Mouse (Mus musculus): ENCODE results near the gene Zfp825. TPM values are rescaled to one million over a fixed set of nuclear protein-coding genes. Genes with fewer than 3 reads are reported as not detected.
A peak's percentile ranks its signal among the peaks of the same experiment; 100 is the strongest.
"Not testable (repeated sequence)": the region's sequence is repeated elsewhere in the genome, so short reads cannot be mapped to it uniquely, and the experiment has no call there.

Gene Zfp825
- total RNA-seq (2021): 1 to 10 TPM; 4.8 to 7.6 TPM
- long read RNA-seq, experiment 1, transcript Zfp825-203 (5 exons, 1,549 nt): major isoform, 5 of 5 reads
- long read RNA-seq, experiment 1, partial matches to known transcripts: 0 of 5 reads
- long read RNA-seq, experiment 1, other reads (novel, unspliced or antisense): 0 of 5 reads
- long read RNA-seq, experiment 2, partial matches to known transcripts: 0 of 2 reads
- long read RNA-seq, experiment 2, other reads (novel, unspliced or antisense): 0 of 2 reads

- DNase-seq: peak; percentile 79 to 84
Observed at GRCm38 (mm10) chr13:74493911-74494679, at the start of gene Zfp825. Gene Zfp825, minus strand, starts transcription at chr13:74493992.

GRCm38 (mm10) chr13:74535418-74535817 is 41.6 kb upstream of the Zfp825 start:
- DNase-seq: not testable (repeated sequence)

- DNase-seq: peak; percentile 40 to 67
Observed at GRCm38 (mm10) chr13:74534864-74535263, 41.1 kb upstream of the Zfp825 start.

GRCm38 (mm10) chr13:74534096-74534495 is 40.3 kb upstream of the Zfp825 start:
- DNase-seq: no peak

- DNase-seq: not testable (repeated sequence)
Observed at GRCm38 (mm10) chr13:74531251-74531650, 37.5 kb upstream of the Zfp825 start.

GRCm38 (mm10) chr13:74529372-74529715 is 35.6 kb upstream of the Zfp825 start:
- DNase-seq: not testable (repeated sequence)

GRCm38 (mm10) chr13:74528519-74529371 is 35.0 kb upstream of the Zfp825 start:
- DNase-seq: not testable (repeated sequence)

- peak; percentile 89 to 91 for DNase-seq
Observed at GRCm38 (mm10) chr13:74522481-74523237, 28.9 kb upstream of the Zfp825 start.

- DNase-seq: not testable (repeated sequence)
Observed at GRCm38 (mm10) chr13:74522141-74522480, 28.3 kb upstream of the Zfp825 start.

- DNase-seq: not testable (repeated sequence)
Observed at GRCm38 (mm10) chr13:74507981-74508380, 14.2 kb upstream of the Zfp825 start.

GRCm38 (mm10) chr13:74502851-74503250 is 9.1 kb upstream of the Zfp825 start:
- not testable (repeated sequence) for DNase-seq

GRCm38 (mm10) chr13:74499696-74500095 is 5.9 kb upstream of the Zfp825 start:
- not testable (repeated sequence) for DNase-seq

- not testable (repeated sequence) for DNase-seq
Observed at GRCm38 (mm10) chr13:74484326-74484725, 9.5 kb downstream of the Zfp825 start.

- not testable (repeated sequence) for DNase-seq
Observed at GRCm38 (mm10) chr13:74471468-74471867, 22.3 kb downstream of the Zfp825 start.

GRCm38 (mm10) chr13:74462699-74463385 is 30.9 kb downstream of the Zfp825 start:
- DNase-seq: peak; percentile 88 to 90

GRCm38 (mm10) chr13:74462318-74462698 is 31.5 kb downstream of the Zfp825 start:
- not testable (repeated sequence) for DNase-seq

GRCm38 (mm10) chr13:74439895-74440294 is 53.9 kb downstream of the Zfp825 start:
- DNase-seq: no peak

Measured in heart, adult 18-20 months (tissue).